In genomic region chr7:41633221-41633984, GRCm38 (mm10) we compare ENCODE assay signal across 7 mouse cellular contexts. TPM values are rescaled to one million over a fixed set of nuclear protein-coding genes. Genes with fewer than 3 reads are reported as not detected.
DNase-seq lines count a peak whose midpoint lies in the region; ATAC-seq lines count a peak whose summit lies in the region.

No protein-coding gene starts in this region.

- peak overlapping the region; percentile 62 for H3K4me3 ChIP-seq in embryonic facial prominence, embryonic 12.5 days
- peak overlapping the region; percentile 41 for H3K4me3 ChIP-seq in limb, embryonic 11.5 days (ENCODE audit: low read depth, low read length)
- peak overlapping the region; percentile 59 for H3K4me3 ChIP-seq in midbrain, embryonic 14.5 days (replicated peaks; ENCODE audit: low read depth, low read length)

- peak overlapping the region; percentile 94 for H3K27ac ChIP-seq in embryonic facial prominence, embryonic 12.5 days
- H3K27ac ChIP-seq in limb, embryonic 11.5 days (replicated peaks; ENCODE audit: low read depth, low read length) = peak overlapping the region; percentile 38
- peak overlapping the region; percentile 95 for H3K27ac ChIP-seq in midbrain, embryonic 14.5 days (replicated peaks; ENCODE audit: low read depth, low read length)

- peak overlapping the region; percentile 56 for H3K9ac ChIP-seq in embryonic facial prominence, embryonic 12.5 days
- peak overlapping the region; percentile 53 for H3K9ac ChIP-seq in limb, embryonic 11.5 days (ENCODE audit: low read length)
- peak overlapping the region; percentile 73 for H3K9ac ChIP-seq in midbrain, embryonic 14.5 days (replicated peaks; ENCODE audit: low read length)

- H3K4me1 ChIP-seq in embryonic facial prominence, embryonic 12.5 days = no peaks in the 10 kb centered on the region
- H3K4me1 ChIP-seq in limb, embryonic 11.5 days (ENCODE audit: control insufficient read depth, insufficient read depth, low read length) = no peaks in the 10 kb centered on the region
- no peaks in the 10 kb centered on the region; the same call in 1 of the 2 replicates for H3K4me1 ChIP-seq in midbrain, embryonic 14.5 days (ENCODE audit: control insufficient read depth, insufficient read depth, low read length)

- H3K36me3 ChIP-seq in embryonic facial prominence, embryonic 12.5 days = peaks cover 27% of the 10 kb centered on the region
- peaks cover 5% of the 10 kb centered on the region; the same call in 1 of the 2 replicates for H3K36me3 ChIP-seq in limb, embryonic 11.5 days (ENCODE audit: control insufficient read depth, insufficient read depth, low read length)
- peaks cover 27% of the 10 kb centered on the region for H3K36me3 ChIP-seq in midbrain, embryonic 14.5 days (ENCODE audit: control insufficient read depth, insufficient read depth, low read length)

- peak; percentile 82 for DNase-seq in adrenal gland, postnatal 25 days
- DNase-seq in heart, adult 11 months = peak; percentile 99
- peak; percentile 92 for DNase-seq in kidney, adult 18-20 months
- peak; percentile 87 for DNase-seq in limb, embryonic 11.5 days (ENCODE audit: low spot score)
- peak; percentile 96 for DNase-seq in midbrain, embryonic 14.5 days
- peak; percentile 68 to 71 for DNase-seq in spleen, adult 18-20 months

- 0 out of 2 replicates have a peak, but pooled peaks cover 5% of the 10 kb centered on the region for H3K9me3 ChIP-seq in embryonic facial prominence, embryonic 12.5 days
- no peaks in the 10 kb centered on the region; the same call in 1 of the 2 replicates for H3K9me3 ChIP-seq in limb, embryonic 11.5 days (ENCODE audit: control insufficient read depth, low read length)
- H3K9me3 ChIP-seq in midbrain, embryonic 14.5 days (ENCODE audit: control insufficient read depth, low read length) = peaks cover 12% of the 10 kb centered on the region

- no peaks in the 10 kb centered on the region for H3K27me3 ChIP-seq in embryonic facial prominence, embryonic 12.5 days
- H3K27me3 ChIP-seq in limb, embryonic 11.5 days (ENCODE audit: control insufficient read depth, insufficient read depth, low read length) = no peaks in the 10 kb centered on the region
- no peaks in the 10 kb centered on the region for H3K27me3 ChIP-seq in midbrain, embryonic 14.5 days (ENCODE audit: control insufficient read depth, insufficient read depth, low read length)

- peak overlapping the region; percentile 70 for H3K4me2 ChIP-seq in embryonic facial prominence, embryonic 12.5 days (replicated peaks)
- peak overlapping the region; percentile 65 for H3K4me2 ChIP-seq in limb, embryonic 11.5 days (ENCODE audit: low read depth, severe bottlenecking)
- H3K4me2 ChIP-seq in midbrain, embryonic 14.5 days (ENCODE audit: low read length) = peak overlapping the region; percentile 72

- ATAC-seq in embryonic facial prominence, embryonic 12.5 days (ENCODE audit: insufficient number of reproducible peaks, insufficient read depth, low FRiP score, low TSS enrichment) = peak; percentile 99
- ATAC-seq in limb, embryonic 11.5 days (ENCODE audit: insufficient number of reproducible peaks, low FRiP score, low TSS enrichment, low read depth) = peak; percentile 97
- peak; percentile 96 for ATAC-seq in midbrain, embryonic 14.5 days (ENCODE audit: low FRiP score, low TSS enrichment)

- 1% methylated on average over 24 of the region's 26 CpGs for WGBS in embryonic facial prominence, embryonic 12.5 days
- WGBS in limb, embryonic 11.5 days = under 1% methylated on average over 26 of the region's 26 CpGs
- WGBS in midbrain, embryonic 14.5 days = under 1% methylated on average over 26 of the region's 26 CpGs

RNA-seq across cellular contexts. Expression of gene Zfp788, which starts 0.4 kb away (rescaled TPM):
- total RNA-seq in adrenal gland, postnatal 25 days (2021) = 14.2 and 17.5 TPM in 2 replicates
- polyA plus RNA-seq in embryonic facial prominence, embryonic 12.5 days (2016; fragmentation: Nextera tagmentation; extraction: Ambion mirVana) = 14.1 and 15.4 TPM in 2 replicates
- polyA plus RNA-seq in limb, embryonic 11.5 days (2014; fragmentation: Nextera tagmentation; extraction: Ambion mirVana) = 11.8 and 15.5 TPM in 2 replicates
- 28.3 and 33.5 TPM in 2 replicates for polyA plus RNA-seq in midbrain, embryonic 14.5 days (2014; fragmentation: Nextera tagmentation; extraction: Ambion mirVana)

RNA-seq across cellular contexts. Expression of gene 2610021A01Rik, which starts 34.4 kb away (rescaled TPM):
- 16.4 and 19.0 TPM in 2 replicates for total RNA-seq in adrenal gland, postnatal 25 days (2021)
- 15.5 and 16.3 TPM in 2 replicates for polyA plus RNA-seq in embryonic facial prominence, embryonic 12.5 days (2016; fragmentation: Nextera tagmentation; extraction: Ambion mirVana)
- 16.8 and 20.6 TPM in 2 replicates for polyA plus RNA-seq in limb, embryonic 11.5 days (2014; fragmentation: Nextera tagmentation; extraction: Ambion mirVana)
- 18.5 and 19.5 TPM in 2 replicates for polyA plus RNA-seq in midbrain, embryonic 14.5 days (2014; fragmentation: Nextera tagmentation; extraction: Ambion mirVana)

RNA-seq across cellular contexts. Expression of gene Gm6871, which starts 59.9 kb away (rescaled TPM):
- total RNA-seq in adrenal gland, postnatal 25 days (2021) = 0.73 TPM in 1 of 2 replicates, not detected in the other
- not detected in 2 replicates for polyA plus RNA-seq in embryonic facial prominence, embryonic 12.5 days (2016; fragmentation: Nextera tagmentation; extraction: Ambion mirVana)
- 0.30 TPM in 1 of 2 replicates, not detected in the other for polyA plus RNA-seq in limb, embryonic 11.5 days (2014; fragmentation: Nextera tagmentation; extraction: Ambion mirVana)
- not detected in 2 replicates for polyA plus RNA-seq in midbrain, embryonic 14.5 days (2014; fragmentation: Nextera tagmentation; extraction: Ambion mirVana)

Comparison
In these comparisons a context has a peak if more than half of its experiments do, and no peak if none do; other contexts are left out.
1. Peak in every context shown above with its lines: DNase-seq, ATAC-seq, H3K4me3 ChIP-seq and H3K27ac ChIP-seq.
2. H3K27ac ChIP-seq: peak in every context shown above with its lines; median percentile 95 in midbrain, embryonic 14.5 days; 94 in embryonic facial prominence, embryonic 12.5 days; 38 in limb, embryonic 11.5 days.